Mouse (Mus musculus) adrenal gland, postnatal 14 days (tissue): ENCODE measurements around the gene R3hdm2. TPM values are rescaled to one million over a fixed set of nuclear protein-coding genes. Genes with fewer than 3 reads are reported as not detected.

ENCODE experiments used
- DNase-seq: peaks from one replicate; pipeline ENCODE4 v3.0.0; 2021; ENCODE audit warnings: mixed read lengths
- total RNA-seq: library from RNA; stranded (reverse); gene quantifications from 2 replicates; pipeline ENCODE4 v1.2.3, GENCODE M21; 2021

The R3hdm2 gene
- total RNA-seq, 1 experiment from 2014 or later = 113 TPM

GRCm38 (mm10) chr10:127353909-127354895, 25.9 kb upstream of the R3hdm2 start, which contains the start of gene Inhbe:
Gene Inhbe (minus strand): TSS chr10:127354411.
- DNase-seq = peak; percentile 70

- DNase-seq = no peak
These were observed 24.8 kb upstream of the R3hdm2 start for GRCm38 (mm10) chr10:127355336-127355735.

- no peak for DNase-seq
These were observed 19.4 kb upstream of the R3hdm2 start for GRCm38 (mm10) chr10:127360714-127361113.

- DNase-seq = no peak
These were observed 13.0 kb upstream of the R3hdm2 start for GRCm38 (mm10) chr10:127367116-127367515.

- DNase-seq = no peak
These were observed 11.9 kb upstream of the R3hdm2 start for GRCm38 (mm10) chr10:127368273-127368672.

- DNase-seq = no peak
These were observed 10.0 kb upstream of the R3hdm2 start, which contains the start of gene Inhbc for GRCm38 (mm10) chr10:127369834-127370820. Gene Inhbc (minus strand): TSS chr10:127370431.

- no peak for DNase-seq
These were observed 9.1 kb upstream of the R3hdm2 start for GRCm38 (mm10) chr10:127371023-127371422.

- no peak for DNase-seq
These were observed 2.4 kb upstream of the R3hdm2 start for GRCm38 (mm10) chr10:127377700-127378099.

GRCm38 (mm10) chr10:127379654-127380053, 473 bp upstream of the R3hdm2 start:
- DNase-seq = no peak

GRCm38 (mm10) chr10:127380767-127381742, 928 bp downstream of the R3hdm2 start:
- peak; percentile 81 for DNase-seq

- peak; percentile 21 for DNase-seq
These were observed 1.6 kb downstream of the R3hdm2 start for GRCm38 (mm10) chr10:127381743-127382134.

GRCm38 (mm10) chr10:127391774-127392173, 11.6 kb downstream of the R3hdm2 start:
- no peak for DNase-seq

- no peak for DNase-seq
These were observed 24.6 kb downstream of the R3hdm2 start for GRCm38 (mm10) chr10:127404701-127405100.

GRCm38 (mm10) chr10:127407391-127407790, 27.3 kb downstream of the R3hdm2 start:
- DNase-seq = peak; percentile 74

GRCm38 (mm10) chr10:127412101-127412500, 32.0 kb downstream of the R3hdm2 start:
- no peak for DNase-seq

- no peak for DNase-seq
These were observed 32.6 kb downstream of the R3hdm2 start for GRCm38 (mm10) chr10:127412776-127413175.

GRCm38 (mm10) chr10:127413585-127413984, 33.5 kb downstream of the R3hdm2 start:
- no peak for DNase-seq

GRCm38 (mm10) chr10:127414141-127414540, 34.0 kb downstream of the R3hdm2 start:
- DNase-seq = peak; percentile 60

GRCm38 (mm10) chr10:127420131-127420530, 40.0 kb downstream of the R3hdm2 start:
- no peak for DNase-seq

GRCm38 (mm10) chr10:127420676-127421353, 40.7 kb downstream of the R3hdm2 start:
- DNase-seq = no peak
